In the genomic region with DNA sequence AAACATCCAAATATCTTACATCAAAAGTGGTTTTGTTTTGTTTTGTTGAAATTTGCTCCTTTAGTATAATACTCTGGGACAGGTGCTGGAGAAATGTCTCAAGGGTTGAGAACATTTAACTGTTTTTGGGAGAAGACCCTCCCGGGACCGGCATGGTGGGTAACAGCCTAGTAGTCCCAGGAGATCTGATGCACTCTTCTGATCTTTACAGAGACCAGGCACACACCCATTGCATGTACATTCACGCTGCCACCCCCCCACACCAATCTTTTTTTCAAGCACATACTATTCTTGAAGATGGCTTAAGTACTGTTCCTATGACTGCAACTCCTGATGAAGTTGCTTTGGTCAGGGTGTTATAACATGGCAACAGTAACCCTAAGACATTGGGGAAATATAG, we compare ENCODE assay signal across 8 mouse cellular contexts. TPM values are rescaled to one million over a fixed set of nuclear protein-coding genes. Genes with fewer than 3 reads are reported as not detected.
DNase-seq lines count a peak whose midpoint lies in the region; ATAC-seq and TF ChIP-seq lines count a peak whose summit lies in the region.

No protein-coding gene starts in this region.

- no peaks in the 10 kb centered on the region for H3K27me3 ChIP-seq in embryonic facial prominence, embryonic 12.5 days
- no peaks in the 10 kb centered on the region for H3K27me3 ChIP-seq in intestine, embryonic 15.5 days (replicated peaks)
- no peaks in the 10 kb centered on the region for H3K27me3 ChIP-seq in neural tube, embryonic 14.5 days (ENCODE audit: control insufficient read depth, insufficient read depth, low read length)

- no peaks in the 10 kb centered on the region for H3K9me3 ChIP-seq in embryonic facial prominence, embryonic 12.5 days
- H3K9me3 ChIP-seq in intestine, embryonic 15.5 days = no peaks in the 10 kb centered on the region
- H3K9me3 ChIP-seq in neural tube, embryonic 14.5 days (ENCODE audit: control insufficient read depth, low read length) = no peaks in the 10 kb centered on the region

- WGBS in embryonic facial prominence, embryonic 12.5 days = 67% methylated on average over 3 of the region's 3 CpGs
- WGBS in intestine, embryonic 15.5 days = 81% methylated on average over 3 of the region's 3 CpGs
- WGBS in neural tube, embryonic 14.5 days = 75% methylated on average over 3 of the region's 3 CpGs

- DNase-seq in layer of hippocampus, adult 2 months (ENCODE audit: low spot score in 2 of 2) = no peak
- no peak for DNase-seq in layer of hippocampus, adult 11-12 months (ENCODE audit: low spot score)
- no peak for DNase-seq in adrenal gland, adult 2 months
- no peak for DNase-seq in layer of hippocampus, adult 8-10 months (ENCODE audit: low spot score in 2 of 2)

- no peak overlapping the region for H3K9ac ChIP-seq in embryonic facial prominence, embryonic 12.5 days
- no peak overlapping the region for H3K9ac ChIP-seq in intestine, embryonic 15.5 days
- no peak overlapping the region for H3K9ac ChIP-seq in neural tube, embryonic 14.5 days (replicated peaks; ENCODE audit: low read depth, low read length)

- ATAC-seq in embryonic facial prominence, embryonic 12.5 days (ENCODE audit: insufficient number of reproducible peaks, insufficient read depth, low FRiP score, low TSS enrichment) = no peak
- ATAC-seq in intestine, embryonic 15.5 days = no peak
- ATAC-seq in neural tube, embryonic 14.5 days (ENCODE audit: low read depth) = no peak
- no peak for ATAC-seq in inflammation-experienced regulatory T-cells, adult 6 months

- peak overlapping the region; percentile 38 for H3K4me2 ChIP-seq in embryonic facial prominence, embryonic 12.5 days (replicated peaks)
- peak overlapping the region; percentile 48 for H3K4me2 ChIP-seq in intestine, embryonic 15.5 days (replicated peaks)
- H3K4me2 ChIP-seq in neural tube, embryonic 14.5 days (ENCODE audit: low read depth, low read length) = peak overlapping the region; percentile 36

- no peaks in the 10 kb centered on the region for H3K4me1 ChIP-seq in embryonic facial prominence, embryonic 12.5 days
- H3K4me1 ChIP-seq in intestine, embryonic 15.5 days (replicated peaks) = no peaks in the 10 kb centered on the region
- H3K4me1 ChIP-seq in neural tube, embryonic 14.5 days (ENCODE audit: control insufficient read depth, insufficient read depth, low read length) = no peaks in the 10 kb centered on the region

- TF ChIP-seq CTCF in layer of hippocampus, adult 2 months (conservative IDR thresholded peaks at IDR 0.05) = no peak

- no peaks in the 10 kb centered on the region for H3K36me3 ChIP-seq in embryonic facial prominence, embryonic 12.5 days
- H3K36me3 ChIP-seq in intestine, embryonic 15.5 days = no peaks in the 10 kb centered on the region
- no peaks in the 10 kb centered on the region for H3K36me3 ChIP-seq in neural tube, embryonic 14.5 days (ENCODE audit: control insufficient read depth, insufficient read depth, low read length)

- H3K4me3 ChIP-seq in layer of hippocampus, adult 2 months = peak overlapping the region; percentile 35
- 0 out of 2 replicates have a peak overlapping the region, but pooled peaks have one; percentile 7 for H3K4me3 ChIP-seq in embryonic facial prominence, embryonic 12.5 days
- no peak overlapping the region for H3K4me3 ChIP-seq in intestine, embryonic 15.5 days (replicated peaks)
- peak overlapping the region; percentile 50 for H3K4me3 ChIP-seq in neural tube, embryonic 14.5 days (ENCODE audit: low read depth, low read length)

- peak overlapping the region; percentile 90 for H3K27ac ChIP-seq in layer of hippocampus, adult 2 months
- H3K27ac ChIP-seq in embryonic facial prominence, embryonic 12.5 days = peak overlapping the region; percentile 54; the same call in 1 of the 2 replicates
- H3K27ac ChIP-seq in intestine, embryonic 15.5 days = peak overlapping the region; percentile 49; the same call in 1 of the 2 replicates
- peak overlapping the region; percentile 74; the same call in 1 of the 2 replicates for H3K27ac ChIP-seq in neural tube, embryonic 14.5 days (ENCODE audit: low read depth, low read length)

RNA-seq across cellular contexts. Expression of gene Magt1, which starts 0.9 kb away (rescaled TPM):
- 10 to 100 TPM; 14.7 to 14.8 TPM for total RNA-seq in layer of hippocampus, adult 2 months (2021)
- polyA plus RNA-seq in embryonic facial prominence, embryonic 12.5 days (2016; fragmentation: Nextera tagmentation; extraction: Ambion mirVana) = 59.6 and 64.9 TPM in 2 replicates
- 78.8 and 81.5 TPM in 2 replicates for polyA plus RNA-seq in intestine, embryonic 15.5 days (2015; fragmentation: Nextera tagmentation; extraction: Ambion mirVana)
- polyA plus RNA-seq in neural tube, embryonic 14.5 days (2014; fragmentation: Nextera tagmentation; extraction: Ambion mirVana) = 17.1 and 27.3 TPM in 2 replicates
- total RNA-seq in adrenal gland, adult 2 months (2021) = 10 to 100 TPM; 48.9 to 66.5 TPM
- polyA plus RNA-seq in adrenal gland, adult 2 months (2012; rRNA removed) = 1.6 and 2.5 TPM in 2 replicates
- total RNA-seq in layer of hippocampus, adult 8-10 months (2022) = 10 to 100 TPM; 16.4 to 23.0 (median 17.1) TPM
- polyA plus RNA-seq in inflammation-experienced regulatory T-cells, adult 6 months (2017; shearing (Covaris generic)) = 10 to 100 TPM; 28.5 to 45.3 (median 29.1) TPM

RNA-seq across cellular contexts. Expression of gene Cox7b, which starts 2.9 kb away (rescaled TPM):
- 100 to 1,000 TPM; 284 to 324 TPM for total RNA-seq in layer of hippocampus, adult 2 months (2021)
- 320 and 347 TPM in 2 replicates for polyA plus RNA-seq in embryonic facial prominence, embryonic 12.5 days (2016; fragmentation: Nextera tagmentation; extraction: Ambion mirVana)
- polyA plus RNA-seq in intestine, embryonic 15.5 days (2015; fragmentation: Nextera tagmentation; extraction: Ambion mirVana) = 527 and 534 TPM in 2 replicates
- polyA plus RNA-seq in neural tube, embryonic 14.5 days (2014; fragmentation: Nextera tagmentation; extraction: Ambion mirVana) = 426 and 493 TPM in 2 replicates
- 100 to 1,000 TPM; 536 to 642 TPM for total RNA-seq in adrenal gland, adult 2 months (2021)
- polyA plus RNA-seq in adrenal gland, adult 2 months (2012; rRNA removed) = 36.1 and 39.5 TPM in 2 replicates
- total RNA-seq in layer of hippocampus, adult 8-10 months (2022) = 100 to 1,000 TPM; 293 to 338 (median 317) TPM
- polyA plus RNA-seq in inflammation-experienced regulatory T-cells, adult 6 months (2017; shearing (Covaris generic)) = 100 to 1,000 TPM; 180 to 388 (median 345) TPM

RNA-seq across cellular contexts. Expression of gene Atp7a, which starts 14.5 kb away (rescaled TPM):
- total RNA-seq in layer of hippocampus, adult 2 months (2021) = 1 to 10 TPM; 7.2 to 7.5 TPM
- 32.8 and 34.7 TPM in 2 replicates for polyA plus RNA-seq in embryonic facial prominence, embryonic 12.5 days (2016; fragmentation: Nextera tagmentation; extraction: Ambion mirVana)
- polyA plus RNA-seq in intestine, embryonic 15.5 days (2015; fragmentation: Nextera tagmentation; extraction: Ambion mirVana) = 20.5 and 21.2 TPM in 2 replicates
- polyA plus RNA-seq in neural tube, embryonic 14.5 days (2014; fragmentation: Nextera tagmentation; extraction: Ambion mirVana) = 12.3 and 19.9 TPM in 2 replicates
- 10 to 100 TPM; 34.1 to 42.6 TPM for total RNA-seq in adrenal gland, adult 2 months (2021)
- polyA plus RNA-seq in adrenal gland, adult 2 months (2012; rRNA removed) = 1.4 and 2.1 TPM in 2 replicates
- total RNA-seq in layer of hippocampus, adult 8-10 months (2022) = 1 to 10 TPM; 8.2 to 9.3 (median 8.7) TPM
- 10 to 100 TPM in 1 of 3 experiments, 1 to 10 TPM in 2; 6.0 to 10.4 (median 9.3) TPM for polyA plus RNA-seq in inflammation-experienced regulatory T-cells, adult 6 months (2017; shearing (Covaris generic))
